Mouse (Mus musculus): ENCODE results near the gene Gm29110.
"Not testable (repeated sequence)": the region's sequence is repeated elsewhere in the genome, so short reads cannot be mapped to it uniquely, and the experiment has no call there.

The Gm29110 gene

GRCm38 (mm10) chrY:74470231-74470630 lies at the start of gene Gm29110:
TSS of gene Gm29110 (plus strand) at chrY:74470531.
- not testable (repeated sequence) for DNase-seq (ENCODE audit: low spot score in 2 of 2)

Measured in frontal cortex, postnatal 25 days (tissue).